Mouse (Mus musculus) brain, adult 10 weeks (tissue): ENCODE data around the gene Ovca2. TPM values are rescaled to one million over a fixed set of nuclear protein-coding genes. Genes with fewer than 3 reads are reported as not detected.

Experiments
- polyA plus RNA-seq: library from polyadenylated mRNA; stranded (reverse); fragments of 350-450 nt; fragmentation: Illumina TruSeq; extraction: RNeasy Lipid Tissue Mini Kit (QIAGEN cat#74804); gene quantifications from one replicate; pipeline ENCODE4 v1.2.3, GENCODE M21; 2015; ENCODE audit warnings: low read depth, low replicate concordance

The Ovca2 gene
- 13.2 TPM for polyA plus RNA-seq

GRCm38 (mm10) chr11:75178672-75179208, at the start of gene Ovca2:
TSS of gene Ovca2 (minus strand) at chr11:75178835.

GRCm38 (mm10) chr11:75193256-75194071, 14.8 kb upstream of the Ovca2 start, which contains the start of gene Rtn4rl1:
TSS of gene Rtn4rl1 (plus strand) at chr11:75193783.

DNA sequence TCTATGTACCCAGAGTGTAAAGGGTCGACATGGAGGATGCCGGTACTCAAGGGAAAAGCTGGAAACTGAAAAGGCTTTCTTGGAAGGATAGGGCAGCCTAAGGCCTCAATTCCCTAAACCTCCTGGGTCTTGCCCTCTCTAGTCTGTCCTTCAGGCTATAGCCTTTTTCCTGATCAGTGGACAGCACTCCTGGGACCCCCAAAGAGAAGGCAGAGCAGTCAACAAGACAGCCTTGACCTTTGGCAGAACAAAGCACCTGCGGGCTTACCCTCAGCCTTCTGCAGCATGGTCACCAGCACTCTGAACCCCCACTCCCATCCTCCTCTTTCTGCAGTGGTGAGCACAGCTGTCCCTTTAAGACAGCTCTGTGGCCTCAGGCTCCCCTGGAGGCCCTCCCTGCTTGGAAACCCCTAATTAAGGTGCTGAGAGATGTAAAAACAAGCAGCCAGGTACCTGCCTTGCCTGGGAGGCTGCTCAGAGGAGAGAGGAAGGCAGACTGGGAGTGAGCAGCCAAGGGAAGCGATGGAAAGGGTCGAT, 12.3 kb upstream of the Ovca2 start, which contains the start of gene Dph1:
TSS of gene Dph1 (minus strand) at position 337 of the 537 bp plus-strand sequence.

GRCm38 (mm10) chr11:75169405-75170080, 9.1 kb downstream of the Ovca2 start, which contains the start of gene Hic1:
TSS of gene Hic1 (minus strand) at chr11:75169519.

Other genes starting within 250 kb of the Ovca2 start
- 1.7 TPM for gene Hic1, start 9.3 kb downstream of the Ovca2 start, polyA plus RNA-seq
- gene Dph1, start 12.4 kb upstream of the Ovca2 start, polyA plus RNA-seq: 16.6 TPM
- gene Rtn4rl1, start 14.9 kb upstream of the Ovca2 start, polyA plus RNA-seq: 38.6 TPM
- gene Rpa1, start 169.5 kb upstream of the Ovca2 start, polyA plus RNA-seq: 56.3 TPM
- gene Smyd4, start 169.6 kb upstream of the Ovca2 start, polyA plus RNA-seq: 8.3 TPM
- 18.2 TPM for gene Serpinf1, start 243.9 kb upstream of the Ovca2 start, polyA plus RNA-seq